Mouse (Mus musculus) naive thymus-derived CD4-positive, alpha-beta T cell, adult 2 months (primary cell): Measurements from ENCODE around the gene Abr.

Source experiments
- DNase-seq: peaks from one replicate; pipeline ENCODE4 v3.0.0-alpha.2; 2011; ENCODE audit warnings: low read depth

The Abr gene

DNA sequence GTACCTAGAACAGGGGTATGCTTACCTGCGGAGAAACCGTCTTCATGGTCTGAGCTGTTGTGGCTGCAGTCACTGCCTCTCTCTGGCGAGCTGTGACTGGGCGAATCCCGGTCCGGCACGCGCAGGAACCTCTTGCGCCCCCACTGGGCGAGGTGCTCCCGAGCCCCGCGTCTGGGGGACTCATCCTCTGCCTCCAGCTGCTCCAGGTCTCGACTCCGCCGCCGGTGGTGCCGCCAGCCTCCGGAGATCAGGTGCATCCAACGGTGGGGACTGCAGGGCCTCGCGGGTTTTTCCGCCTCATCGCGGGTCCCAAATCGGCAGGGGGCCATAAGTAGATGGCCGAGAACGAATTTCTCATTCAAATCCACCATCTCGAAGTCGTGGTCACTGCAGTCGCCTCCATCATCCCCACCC is at the start of gene Abr:
Gene Abr, minus strand, starts transcription at position 163 of the 414 bp plus-strand sequence.
- no peak for DNase-seq

GRCm38 (mm10) chr11:76667807-76668206 is 45.7 kb upstream of the Abr start:
- DNase-seq, result no peak

- DNase-seq, result no peak
These were observed 44.0 kb upstream of the Abr start for GRCm38 (mm10) chr11:76666002-76666649.

- no peak for DNase-seq
These were observed 39.8 kb upstream of the Abr start for GRCm38 (mm10) chr11:76661790-76662468.

DNA sequence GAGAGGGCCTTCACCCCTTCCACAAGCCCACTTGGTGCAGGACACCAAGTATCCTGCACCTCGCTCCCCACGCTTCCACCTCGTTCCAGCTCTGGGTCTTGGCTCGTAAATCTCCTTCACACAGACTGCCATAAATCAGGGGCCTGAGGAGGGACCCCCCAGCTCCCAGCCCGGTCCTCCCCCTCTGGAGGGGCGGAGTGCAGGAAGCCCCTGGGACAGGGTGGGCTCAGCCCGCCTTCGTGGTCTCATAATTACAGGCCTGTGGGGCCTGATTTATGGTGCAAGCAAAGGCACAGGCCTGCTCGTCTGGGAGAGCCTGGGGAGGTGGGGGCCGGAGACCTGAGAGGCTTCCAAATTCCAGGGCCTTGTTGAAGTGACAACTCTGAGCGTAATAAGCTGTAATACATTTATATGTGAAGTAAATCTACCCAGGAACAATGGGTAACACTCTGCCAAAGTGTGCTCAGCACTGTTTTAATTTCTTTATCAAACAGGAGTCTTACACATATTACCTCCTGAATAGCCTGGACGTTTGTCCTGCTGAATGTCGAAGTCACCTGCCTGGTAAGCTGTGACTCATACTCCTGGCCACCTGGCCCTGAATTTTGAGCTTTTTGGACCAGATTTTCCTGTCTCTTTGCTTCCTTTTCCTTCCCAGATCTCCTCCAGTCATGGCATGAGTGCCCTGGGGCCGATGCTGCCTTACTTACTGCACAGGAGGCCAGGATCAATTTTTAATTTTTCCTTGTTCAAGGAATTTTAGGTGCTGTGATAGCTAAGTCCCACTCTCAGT is 37.2 kb upstream of the Abr start:
- no peak for DNase-seq

GRCm38 (mm10) chr11:76657450-76657970 is 35.4 kb upstream of the Abr start:
- no peak for DNase-seq

DNA sequence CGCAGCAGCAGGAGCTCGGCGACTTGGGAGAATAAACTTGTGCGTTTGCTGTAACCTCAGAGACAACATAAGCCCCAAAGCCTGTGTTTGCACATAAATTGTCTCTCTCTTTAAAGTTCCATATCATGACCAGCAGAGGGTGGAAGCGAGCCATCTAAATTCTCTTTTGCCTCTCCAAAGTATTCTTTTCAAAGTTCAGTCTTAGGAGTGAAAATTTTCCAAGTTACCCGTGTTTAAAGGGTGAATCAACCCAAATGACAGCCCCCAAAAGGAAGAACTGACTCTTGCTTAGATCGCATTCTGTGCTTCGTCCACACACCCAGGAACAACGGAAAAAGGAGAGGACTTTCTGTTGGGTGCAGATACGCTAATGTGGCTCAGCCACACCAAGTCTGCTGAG is 33.0 kb upstream of the Abr start:
- peak; percentile 42 for DNase-seq

GRCm38 (mm10) chr11:76652838-76653334 is 30.8 kb upstream of the Abr start:
- DNase-seq, result no peak

DNA sequence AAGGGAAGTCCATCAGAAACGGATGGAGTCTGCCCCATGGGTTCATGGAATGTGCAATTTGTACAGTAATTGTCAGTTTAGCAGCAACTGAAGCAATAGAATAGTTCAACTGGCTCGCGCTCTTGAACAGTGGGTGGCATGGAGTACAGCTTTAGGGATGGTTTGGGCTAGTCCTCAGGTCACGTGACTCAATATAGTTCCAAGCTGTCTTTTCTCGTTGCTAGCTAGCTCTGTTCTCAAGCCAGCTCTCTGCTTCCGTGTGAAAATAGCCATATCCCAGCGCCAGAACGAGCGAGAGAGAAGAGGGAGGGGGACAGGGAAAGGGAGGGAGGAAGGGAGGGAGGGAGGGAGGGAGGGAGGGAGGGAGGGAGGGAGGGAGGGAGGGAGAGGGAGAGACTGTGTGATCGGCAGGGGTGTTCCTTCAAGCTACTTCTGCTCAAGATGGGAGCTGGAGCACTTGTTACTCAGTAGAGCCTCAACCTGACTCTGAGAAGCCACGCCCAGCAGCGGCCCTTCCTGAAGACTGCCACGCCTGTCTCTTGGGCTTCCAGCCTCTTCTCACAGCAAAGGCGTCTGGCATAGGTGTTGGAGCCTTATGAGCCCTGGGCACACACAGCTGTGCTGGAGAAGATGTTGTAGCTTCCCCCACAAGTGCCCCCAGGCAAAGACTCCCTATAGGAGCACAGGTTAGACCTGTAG is 28.9 kb upstream of the Abr start:
- no peak for DNase-seq

- DNase-seq, result peak; percentile 86
These were observed 25.4 kb upstream of the Abr start for GRCm38 (mm10) chr11:76647500-76647899.

GRCm38 (mm10) chr11:76647062-76647461 is 24.9 kb upstream of the Abr start:
- no peak for DNase-seq

- peak; percentile 89 for DNase-seq
These were observed 23.8 kb upstream of the Abr start for GRCm38 (mm10) chr11:76645955-76646354.

DNA sequence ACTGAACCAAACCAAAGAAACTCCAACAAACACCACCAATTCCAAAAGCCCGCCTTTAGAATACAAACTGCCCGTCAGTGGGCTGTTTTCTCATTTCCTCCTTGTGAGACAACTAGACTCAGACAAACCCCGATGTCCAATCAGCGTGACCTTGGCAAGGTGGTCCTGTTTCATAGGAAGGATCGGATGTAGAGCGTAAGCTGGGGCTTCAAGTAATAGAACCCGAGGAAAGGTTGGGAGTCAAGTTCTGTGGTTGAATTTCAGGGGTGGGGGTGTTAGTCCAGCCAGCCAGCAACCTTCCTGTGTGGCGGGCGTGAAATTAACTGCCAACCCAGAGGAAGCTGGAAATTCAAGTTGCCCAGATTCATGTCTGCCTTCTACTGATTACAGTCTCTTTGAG is 22.9 kb upstream of the Abr start:
- no peak for DNase-seq

- no peak for DNase-seq
These were observed 22.1 kb upstream of the Abr start for GRCm38 (mm10) chr11:76644257-76644656.

GRCm38 (mm10) chr11:76640231-76640630 is 18.1 kb upstream of the Abr start:
- no peak for DNase-seq

DNA sequence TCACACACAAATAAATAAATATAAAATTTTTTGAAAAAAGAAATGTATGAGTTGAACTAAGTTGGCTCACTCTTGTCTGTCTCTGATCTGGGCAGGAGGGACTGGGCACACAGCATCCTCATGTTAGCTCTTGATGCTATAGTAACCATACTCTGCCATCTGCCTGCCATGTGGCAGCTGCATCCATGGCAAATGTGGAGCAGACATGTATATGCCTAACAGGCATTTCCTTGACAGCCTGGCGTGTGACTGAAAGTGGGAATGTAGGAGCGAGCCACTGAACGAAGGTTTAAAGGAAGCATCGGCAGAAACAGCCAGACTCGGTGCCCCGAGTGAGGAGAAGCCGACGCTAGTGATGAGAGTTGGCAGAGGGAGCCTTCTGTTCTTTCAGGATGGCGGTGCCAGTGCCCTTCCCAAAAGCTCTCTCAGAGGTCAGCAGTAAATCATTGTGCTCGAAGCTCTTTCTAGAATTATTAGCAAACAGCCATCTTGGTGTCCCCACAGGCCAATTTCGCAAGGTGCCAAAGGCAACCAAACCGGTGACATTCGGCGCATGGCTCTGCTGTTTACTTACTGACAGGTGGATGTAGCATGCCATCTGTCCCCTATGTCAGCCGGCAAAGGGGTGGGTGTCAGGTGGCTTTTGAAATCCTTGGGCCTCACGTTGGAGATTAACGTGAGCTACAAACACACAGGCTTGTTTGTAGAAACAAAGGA is 17.3 kb upstream of the Abr start:
- no peak for DNase-seq

DNA sequence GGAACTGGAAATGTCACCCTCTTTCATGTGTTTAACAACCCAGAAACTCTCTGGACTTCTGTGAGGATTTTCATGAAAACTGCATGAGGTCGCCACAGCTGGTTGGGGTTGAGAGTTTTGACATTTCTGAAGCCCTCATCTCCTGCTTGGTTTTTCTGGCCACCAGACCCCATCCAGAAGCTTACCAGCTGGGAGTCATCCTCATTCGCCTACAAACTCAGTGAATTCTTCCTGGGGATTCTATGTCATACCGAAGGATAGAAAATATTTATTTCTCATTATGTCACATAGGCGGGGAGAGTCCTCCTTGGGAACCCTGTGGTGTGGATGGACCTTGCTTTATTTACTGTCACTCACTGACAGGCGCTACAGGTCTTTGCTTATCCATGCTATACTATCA is 8.4 kb upstream of the Abr start:
- DNase-seq, result no peak

DNA sequence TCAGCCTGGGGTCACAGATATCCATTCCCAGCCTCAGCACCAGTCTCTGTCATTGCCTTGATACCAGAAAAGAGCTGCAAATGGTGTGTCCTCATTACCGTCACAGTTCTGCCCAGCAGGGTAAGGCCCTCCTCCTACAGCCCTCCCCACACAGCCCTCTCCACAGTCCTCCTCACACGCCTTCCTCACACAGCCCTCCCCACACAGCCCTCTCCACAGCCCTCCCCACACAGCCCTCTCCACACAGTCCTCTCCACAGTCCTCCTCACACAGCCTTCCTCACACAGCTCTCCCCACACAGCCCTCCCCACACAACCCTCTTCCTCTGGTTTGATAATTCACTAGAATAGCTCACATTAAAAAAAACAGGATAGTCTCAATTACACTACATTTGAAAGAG is 7.9 kb upstream of the Abr start:
- DNase-seq, result no peak

- no peak for DNase-seq
These were observed 6.5 kb upstream of the Abr start for GRCm38 (mm10) chr11:76628613-76629012.

GRCm38 (mm10) chr11:76624881-76625280 is 2.8 kb upstream of the Abr start:
- DNase-seq, result no peak

DNA sequence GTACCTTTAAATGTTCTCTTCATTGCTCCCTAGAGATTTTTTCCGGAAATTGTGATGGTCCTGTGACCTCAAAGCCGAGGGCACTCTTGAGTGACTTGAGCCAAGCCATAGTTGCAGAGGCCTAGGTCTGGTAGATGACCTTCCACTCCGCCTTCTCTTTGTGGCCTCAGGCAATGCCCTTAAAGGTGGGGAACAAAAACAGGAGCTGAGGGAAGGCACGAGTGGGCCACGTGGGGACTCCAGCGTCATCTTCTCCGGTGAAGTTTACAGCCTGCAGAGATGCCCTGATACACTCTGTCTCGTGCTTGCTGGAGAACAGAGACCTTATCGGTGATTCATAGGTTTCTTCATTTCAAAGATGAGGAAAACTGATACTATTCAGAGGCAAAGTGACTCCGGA is 2.0 kb upstream of the Abr start:
- DNase-seq, result no peak
